Mouse (Mus musculus) lung, embryonic 16.5 days (tissue): Measurements from ENCODE around the gene Cog1. TPM values are rescaled to one million over a fixed set of nuclear protein-coding genes. Genes with fewer than 3 reads are reported as not detected.
"Not testable (repeated sequence)": the region's sequence is repeated elsewhere in the genome, so short reads cannot be mapped to it uniquely, and the experiment has no call there.

Experiments used
- ATAC-seq: fragments of 200-750 bp; cut with Nextera tagmentation; 2 replicates; pipeline ENCODE4 v1.8.0; 2017; ENCODE audit warnings: low read depth, mild to moderate bottlenecking, moderate library complexity
- H3K27ac ChIP-seq: fragments of 300-500 bp; sonication (generic); 2 replicates; pipeline ENCODE4 v1.5.1; 2014; ENCODE audit warnings: mild to moderate bottlenecking, control low read depth, low read length
- H3K27me3 ChIP-seq: fragments of 300-500 bp; sonication (generic); 2 replicates; pipeline ENCODE4 v1.6.1; 2014; ENCODE audit warnings: low read depth, low read length, mixed read lengths; ENCODE audit not compliant: control insufficient read depth, insufficient read depth
- H3K36me3 ChIP-seq: fragments of 300-500 bp; sonication (generic); 2 replicates; pipeline ENCODE4 v1.6.1; 2014; ENCODE audit warnings: low read length; ENCODE audit not compliant: control insufficient read depth, insufficient read depth
- H3K4me1 ChIP-seq: fragments of 300-500 bp; sonication (generic); replicated peaks from 2 replicates; pipeline ENCODE4 v1.6.1; 2014; ENCODE audit warnings: low read length, mixed read lengths; ENCODE audit not compliant: control insufficient read depth, insufficient read depth
- H3K4me2 ChIP-seq: fragments of 300-500 bp; sonication (generic); 2 replicates; pipeline ENCODE4 v1.6.1; 2014; ENCODE audit warnings: low read depth, low read length, control low read depth
- H3K4me3 ChIP-seq: fragments of 300-500 bp; sonication (generic); 2 replicates; pipeline ENCODE4 v1.5.1; 2014; ENCODE audit warnings: mild to moderate bottlenecking, low read length, control low read depth
- H3K9ac ChIP-seq: fragments of 300-500 bp; sonication (generic); 2 replicates; pipeline ENCODE4 v1.6.1; 2014; ENCODE audit warnings: low read length, control low read depth
- H3K9me3 ChIP-seq: fragments of 300-500 bp; sonication (generic); 2 replicates; pipeline ENCODE4 v1.6.1; 2016; ENCODE audit warnings: low read length; ENCODE audit not compliant: control insufficient read depth
- WGBS: fragments of 180-500 bp; shearing (Covaris S2); extraction: QIAGEN DNeasy Blood & Tissue Kit; methylation state at CpG from one replicate; pipeline ENCODE4 v1.1.7; 2014; 5-methylcytosine and 5-hydroxymethylcytosine counted together
- polyA plus RNA-seq: library from polyadenylated mRNA; unstranded; fragments of >200 nt; fragmentation: Nextera tagmentation; extraction: Ambion mirVana; gene quantifications from 2 replicates; pipeline ENCODE4 v1.2.1, GENCODE M21; 2015

Cog1 gene
- polyA plus RNA-seq, 1 experiment from 2014 or later = 22.0 TPM

DNA sequence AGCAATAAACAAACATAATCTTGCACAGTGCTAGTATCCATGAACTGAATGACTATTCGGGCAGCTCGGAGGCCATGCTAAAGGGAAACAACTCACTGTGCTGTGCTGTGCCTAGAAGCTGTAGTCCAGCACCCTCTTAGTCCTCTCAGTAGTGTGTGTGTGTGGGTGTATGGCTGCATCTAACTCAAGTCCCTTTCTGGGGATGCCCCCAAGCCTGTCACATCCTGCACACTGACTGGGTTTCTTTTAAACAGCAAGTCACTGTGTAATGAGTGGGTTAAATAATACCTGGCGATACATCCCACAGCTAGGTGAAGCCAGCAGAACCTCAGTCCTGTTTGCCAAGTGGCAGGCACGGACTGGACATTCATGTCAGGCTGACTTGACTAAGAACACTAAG, 9.8 kb downstream of the Cog1 start:
- H3K27me3 ChIP-seq = no peaks in the 10 kb centered on the region
- no peak overlapping the region for H3K4me2 ChIP-seq
- H3K9ac ChIP-seq = no peak overlapping the region
- no peak overlapping the region for H3K4me3 ChIP-seq
- WGBS = 76% methylated on average over 4 of the region's 4 CpGs
- no peak overlapping the region for H3K27ac ChIP-seq
- H3K4me1 ChIP-seq = no peaks in the 10 kb centered on the region
- H3K9me3 ChIP-seq = no peaks in the 10 kb centered on the region
- no peak for ATAC-seq
- peaks cover 50% of the 10 kb centered on the region for H3K36me3 ChIP-seq

DNA sequence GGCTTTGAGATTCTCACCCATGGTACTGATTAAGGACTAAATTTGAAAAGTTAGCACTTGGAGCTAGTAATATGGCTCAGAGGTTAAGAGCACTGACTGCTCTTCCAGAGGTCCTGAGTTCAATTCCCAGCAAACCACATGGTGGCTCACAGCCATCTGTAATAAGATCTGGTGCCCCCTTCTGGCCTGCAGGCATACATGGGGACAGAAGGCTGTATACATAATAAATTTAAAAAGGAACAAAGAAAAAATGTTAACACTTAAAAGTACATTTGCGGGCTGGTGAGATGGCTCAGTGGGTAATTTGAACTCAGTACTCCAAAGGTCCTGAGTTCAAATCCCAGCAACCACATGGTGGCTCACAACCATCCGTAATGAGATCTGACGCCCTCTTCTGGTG, 11.2 kb downstream of the Cog1 start:
- H3K4me1 ChIP-seq = not testable (repeated sequence)
- peaks cover 41% of the 10 kb centered on the region for H3K36me3 ChIP-seq
- WGBS = 85% methylated on average over 3 of the region's 3 CpGs

DNA sequence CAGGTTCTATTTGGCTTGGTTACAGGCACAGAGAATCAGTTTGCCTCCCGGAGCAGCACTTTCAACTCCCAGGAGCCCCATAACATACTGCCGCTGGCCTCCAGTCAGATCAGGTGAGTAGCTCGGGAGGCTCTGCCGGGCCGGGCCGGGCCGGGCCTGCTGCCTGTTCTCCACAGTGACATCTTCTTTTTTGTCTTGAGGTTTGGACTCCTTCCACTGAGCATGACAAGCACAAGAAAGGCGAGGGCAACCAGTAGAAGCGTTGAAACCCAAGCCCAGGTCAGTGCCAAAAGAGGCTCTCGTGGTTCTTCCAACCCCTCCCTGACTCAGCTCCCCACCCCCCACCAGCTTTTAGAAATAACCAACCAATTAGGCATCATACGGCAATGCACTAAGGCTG, 12.0 kb downstream of the Cog1 start:
- ATAC-seq = no peak
- 90% methylated on average over 11 of the region's 11 CpGs for WGBS
- no peak overlapping the region for H3K9ac ChIP-seq
- H3K4me1 ChIP-seq = no peaks in the 10 kb centered on the region
- peaks cover 34% of the 10 kb centered on the region for H3K36me3 ChIP-seq
- no peaks in the 10 kb centered on the region for H3K27me3 ChIP-seq
- H3K4me2 ChIP-seq = no peak overlapping the region
- no peak overlapping the region for H3K27ac ChIP-seq
- H3K4me3 ChIP-seq = no peak overlapping the region
- H3K9me3 ChIP-seq = no peaks in the 10 kb centered on the region

More for the DNA sequence above, 11.2 kb downstream of the Cog1 start:
- H3K27ac ChIP-seq, H3K4me3 ChIP-seq, H3K27me3 ChIP-seq, H3K4me2 ChIP-seq, H3K9me3 ChIP-seq, ATAC-seq, H3K9ac ChIP-seq: not testable (repeated sequence)

DNA sequence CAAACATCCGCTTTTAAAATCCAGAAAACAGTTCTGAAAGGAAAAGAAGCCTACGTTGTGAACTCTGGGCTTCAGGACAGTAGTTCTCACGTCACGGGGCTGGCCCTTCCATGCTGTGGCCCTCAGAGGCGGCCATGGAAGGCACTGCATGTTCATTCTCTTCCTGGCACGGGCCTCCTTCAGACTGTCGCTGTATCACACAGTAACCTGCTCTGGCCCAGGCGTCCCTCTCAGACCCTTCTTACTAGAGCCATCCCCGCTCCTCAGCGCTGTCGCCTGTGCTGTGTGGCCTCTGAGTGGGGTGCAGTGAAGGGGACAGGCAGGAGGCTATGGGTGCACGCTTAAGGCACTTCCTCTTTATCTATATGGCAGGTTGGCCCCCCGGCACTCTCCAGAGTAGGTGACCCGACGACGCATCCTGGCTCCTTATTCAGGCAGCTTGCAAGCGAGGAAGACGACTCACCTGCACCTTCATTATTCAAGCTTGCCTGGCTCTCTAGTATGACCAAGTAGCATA, 12.9 kb downstream of the Cog1 start:
- Histone ChIP-seq H3K9ac (no peak overlapping the region), H3K4me2 (no peak overlapping the region), H3K36me3 (peaks cover 29% of the 10 kb centered on the region), H3K27me3 (no peaks in the 10 kb centered on the region), H3K4me1 (peaks cover 5% of the 10 kb centered on the region), H3K9me3 (no peaks in the 10 kb centered on the region), H3K4me3 (no peak overlapping the region), H3K27ac (no peak overlapping the region)
- ATAC-seq = no peak
- WGBS = 87% methylated on average over 18 of the region's 18 CpGs

DNA sequence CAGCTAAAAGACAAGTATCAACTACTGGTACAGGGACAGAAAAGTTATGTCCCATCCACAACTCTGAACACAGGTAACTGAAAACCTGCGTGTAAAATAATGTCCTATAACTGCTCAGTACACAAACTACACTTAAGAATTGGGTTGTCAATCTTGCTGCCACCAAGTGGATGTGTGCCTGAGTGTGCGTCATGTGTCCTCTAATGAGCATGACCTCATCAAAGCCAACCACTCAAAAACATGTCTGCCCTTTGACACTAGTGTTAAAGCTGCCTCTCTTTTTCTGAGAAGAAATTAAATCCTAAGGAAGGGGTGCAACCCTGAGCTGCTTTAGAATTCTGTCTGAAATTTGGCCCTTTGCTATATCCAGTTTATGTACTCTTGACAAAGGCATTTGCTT, 15.3 kb downstream of the Cog1 start:
- H3K9me3 ChIP-seq = no peaks in the 10 kb centered on the region
- peaks cover 22% of the 10 kb centered on the region for H3K36me3 ChIP-seq
- WGBS = 65% methylated on average over 2 of the region's 2 CpGs
- peaks cover 18% of the 10 kb centered on the region for H3K4me1 ChIP-seq
- no peak overlapping the region for H3K4me2 ChIP-seq
- no peak overlapping the region for H3K4me3 ChIP-seq
- ATAC-seq = no peak
- no peak overlapping the region for H3K27ac ChIP-seq
- H3K9ac ChIP-seq = no peak overlapping the region
- no peaks in the 10 kb centered on the region for H3K27me3 ChIP-seq

DNA sequence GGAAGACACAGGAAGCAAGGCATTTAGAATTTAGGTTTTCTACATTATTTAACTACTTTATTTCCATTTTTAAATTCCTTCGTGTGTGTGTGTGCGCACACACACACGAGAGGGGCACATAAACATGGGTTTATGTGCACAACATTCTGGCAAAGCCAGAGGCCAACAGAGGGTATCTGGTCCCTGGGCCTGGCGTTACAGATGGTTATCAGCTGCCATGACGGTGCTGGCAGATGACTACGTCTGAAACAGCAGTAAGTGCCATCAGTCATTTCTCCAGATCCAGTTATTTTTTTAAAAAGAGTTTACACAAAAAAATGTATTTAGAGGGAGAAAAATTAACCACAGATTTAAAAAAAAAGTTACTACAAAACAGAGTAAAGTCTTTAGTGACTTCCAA, 17.2 kb downstream of the Cog1 start:
- H3K36me3 ChIP-seq = peaks cover 21% of the 10 kb centered on the region
- no peak overlapping the region; the same call in 1 of the 2 replicates for H3K27ac ChIP-seq
- ATAC-seq = no peak
- H3K9ac ChIP-seq = no peak overlapping the region
- H3K4me1 ChIP-seq = peaks cover 18% of the 10 kb centered on the region
- H3K4me2 ChIP-seq = peak overlapping the region; percentile 16; the same call in 1 of the 2 replicates
- WGBS = 53% methylated on average over 6 of the region's 6 CpGs
- no peak overlapping the region for H3K4me3 ChIP-seq
- H3K9me3 ChIP-seq = no peaks in the 10 kb centered on the region
- H3K27me3 ChIP-seq = no peaks in the 10 kb centered on the region

DNA sequence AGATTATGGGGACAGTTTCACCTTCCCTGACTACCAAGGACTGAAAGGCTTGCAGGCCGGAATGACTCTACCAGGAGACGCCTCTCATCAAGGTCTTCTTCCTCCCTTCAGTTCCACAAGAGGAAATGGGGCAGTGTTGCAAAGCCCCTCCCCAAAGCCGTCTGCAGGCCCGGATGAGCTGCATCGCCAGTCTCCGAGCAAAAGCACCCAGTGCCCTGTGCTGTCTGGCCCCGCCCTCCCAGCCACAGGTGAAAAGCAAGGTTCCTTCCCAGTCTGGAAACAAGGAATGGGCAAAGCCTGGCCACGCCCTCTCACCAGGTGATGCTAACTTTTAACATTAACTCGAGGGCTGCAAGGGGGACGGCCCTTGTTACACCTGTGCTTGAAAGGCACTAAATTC, 17.7 kb downstream of the Cog1 start:
- peaks cover 17% of the 10 kb centered on the region for H3K36me3 ChIP-seq
- WGBS = 31% methylated on average over 10 of the region's 10 CpGs
- H3K9ac ChIP-seq = no peak overlapping the region
- H3K4me1 ChIP-seq = peaks cover 18% of the 10 kb centered on the region
- H3K4me2 ChIP-seq = peak overlapping the region; percentile 16; the same call in 1 of the 2 replicates
- H3K27ac ChIP-seq = no peak overlapping the region; the same call in 1 of the 2 replicates
- H3K9me3 ChIP-seq = no peaks in the 10 kb centered on the region
- peak; percentile 41; the same call in 1 of the 2 replicates for ATAC-seq
- H3K27me3 ChIP-seq = no peaks in the 10 kb centered on the region
- H3K4me3 ChIP-seq = no peak overlapping the region

DNA sequence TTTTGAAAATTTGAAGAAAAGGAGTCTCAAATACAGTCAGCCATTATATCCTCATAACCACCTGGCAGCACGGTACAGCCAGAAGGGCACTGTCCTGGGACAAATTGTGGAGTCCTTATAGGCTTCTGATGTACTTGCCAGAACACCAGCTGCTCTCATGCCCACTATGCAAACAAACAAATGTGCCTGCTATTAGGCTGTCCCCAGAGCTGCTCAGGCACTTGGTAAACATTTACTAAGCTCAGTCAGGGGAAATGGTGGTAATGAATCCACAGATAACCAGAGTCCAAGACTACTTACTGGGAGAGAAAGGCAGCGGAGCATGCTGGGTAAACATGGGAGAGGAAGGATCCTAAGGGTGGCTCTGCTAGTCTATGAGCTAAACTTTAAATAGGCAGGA, 18.2 kb downstream of the Cog1 start:
- Histone ChIP-seq H3K36me3 (peaks cover 12% of the 10 kb centered on the region), H3K9ac (no peak overlapping the region), H3K4me3 (no peak overlapping the region), H3K27ac (peak overlapping the region; percentile 4), H3K9me3 (no peaks in the 10 kb centered on the region), H3K4me2 (no peak overlapping the region), H3K4me1 (peaks cover 18% of the 10 kb centered on the region), H3K27me3 (no peaks in the 10 kb centered on the region)
- 53% methylated on average over 2 of the region's 2 CpGs for WGBS
- peak; percentile 28; the same call in 1 of the 2 replicates for ATAC-seq

DNA sequence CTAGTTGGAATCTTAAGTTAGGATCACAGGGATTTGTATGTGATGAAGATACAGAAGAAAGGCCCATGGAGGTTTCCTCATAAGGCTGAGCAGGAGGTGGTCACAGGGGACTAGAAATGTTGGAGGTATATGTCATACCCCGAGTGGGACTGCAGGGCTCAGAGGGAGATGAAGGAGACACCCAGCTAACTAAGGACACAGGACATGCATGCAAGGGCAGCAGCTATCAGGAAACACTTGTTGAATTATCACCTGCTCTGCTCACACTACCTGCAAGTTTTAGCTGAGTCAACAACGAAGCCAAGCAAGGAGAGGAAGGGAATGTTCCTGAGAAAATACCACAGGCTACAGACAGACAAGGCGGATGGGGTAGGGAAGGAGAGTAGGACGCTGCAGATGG, 18.7 kb downstream of the Cog1 start:
- H3K36me3 ChIP-seq = peaks cover 9% of the 10 kb centered on the region
- peak; percentile 41; the same call in 1 of the 2 replicates for ATAC-seq
- no peak overlapping the region for H3K9ac ChIP-seq
- H3K4me2 ChIP-seq = no peak overlapping the region
- H3K27ac ChIP-seq = peak overlapping the region; percentile 27
- no peaks in the 10 kb centered on the region for H3K9me3 ChIP-seq
- no peak overlapping the region for H3K4me3 ChIP-seq
- H3K27me3 ChIP-seq = no peaks in the 10 kb centered on the region
- 51% methylated on average over 4 of the region's 4 CpGs for WGBS
- peaks cover 18% of the 10 kb centered on the region for H3K4me1 ChIP-seq

DNA sequence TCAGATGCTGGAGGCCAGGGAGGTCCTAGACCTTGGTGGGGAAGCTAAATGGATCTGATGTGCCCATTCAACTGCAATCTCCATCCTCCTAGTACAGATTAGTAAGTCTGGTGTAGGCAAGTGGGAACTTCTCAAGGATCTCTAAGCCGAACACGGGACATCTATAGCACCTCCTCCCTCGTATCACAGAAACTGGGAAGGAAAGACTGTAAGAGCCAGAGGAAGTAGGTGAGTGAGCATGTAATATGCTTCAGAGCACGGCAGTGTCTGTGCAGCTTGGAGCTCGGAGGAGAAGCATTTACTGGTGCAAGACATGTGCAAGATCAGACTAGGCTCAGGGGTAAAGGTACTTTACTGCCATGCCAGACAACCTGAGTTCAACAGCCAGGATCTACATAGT, 19.9 kb downstream of the Cog1 start:
- ATAC-seq = no peak

More for the DNA sequence above, 19.9 kb downstream of the Cog1 start:
- Histone ChIP-seq H3K9ac (no peak overlapping the region), H3K4me3 (no peak overlapping the region), H3K27ac (no peak overlapping the region), H3K36me3 (peaks cover 15% of the 10 kb centered on the region), H3K4me2 (no peak overlapping the region), H3K9me3 (no peaks in the 10 kb centered on the region), H3K27me3 (no peaks in the 10 kb centered on the region), H3K4me1 (peaks cover 18% of the 10 kb centered on the region)
- 81% methylated on average over 5 of the region's 5 CpGs for WGBS
